Mouse (Mus musculus) c-Kit-positive CD71-negative TER-119-negative erythroid progenitor cells, embryonic 14.5 days (primary cell): Measurements from ENCODE around the gene Thrsp.

Experiments used
- DNase-seq: peaks from one replicate; pipeline ENCODE4 v3.0.0-alpha.2; 2013; ENCODE audit warnings: low read depth

The Thrsp gene

DNA sequence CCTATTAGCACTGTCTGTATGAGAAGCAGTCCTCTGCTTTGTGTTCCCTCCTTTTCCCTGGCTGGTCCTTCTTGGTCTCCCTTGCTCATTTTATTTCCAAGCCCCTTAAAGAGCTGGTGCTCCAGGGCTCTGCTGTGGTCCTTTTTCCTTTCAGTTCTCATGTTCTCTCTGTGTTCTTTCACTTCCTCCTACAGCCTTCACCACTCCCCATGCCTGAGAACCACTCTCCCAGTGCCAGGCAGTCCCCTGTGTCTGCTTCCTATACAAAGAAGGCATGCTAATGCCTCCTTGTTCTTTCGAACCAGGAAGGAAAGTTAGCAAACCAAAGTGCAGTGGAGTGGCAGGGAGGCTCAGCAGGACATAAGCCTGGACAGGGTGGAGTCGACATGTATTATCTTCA, 41.6 kb downstream of the Thrsp start:
- no peak for DNase-seq

GRCm38 (mm10) chr7:97375101-97375500, 42.4 kb downstream of the Thrsp start:
- DNase-seq: no peak

- no peak for DNase-seq
Observed at GRCm38 (mm10) chr7:97365887-97366286, 51.6 kb downstream of the Thrsp start.
